ENCODE assay signal across 9 mouse cellular contexts in the genomic region with DNA sequence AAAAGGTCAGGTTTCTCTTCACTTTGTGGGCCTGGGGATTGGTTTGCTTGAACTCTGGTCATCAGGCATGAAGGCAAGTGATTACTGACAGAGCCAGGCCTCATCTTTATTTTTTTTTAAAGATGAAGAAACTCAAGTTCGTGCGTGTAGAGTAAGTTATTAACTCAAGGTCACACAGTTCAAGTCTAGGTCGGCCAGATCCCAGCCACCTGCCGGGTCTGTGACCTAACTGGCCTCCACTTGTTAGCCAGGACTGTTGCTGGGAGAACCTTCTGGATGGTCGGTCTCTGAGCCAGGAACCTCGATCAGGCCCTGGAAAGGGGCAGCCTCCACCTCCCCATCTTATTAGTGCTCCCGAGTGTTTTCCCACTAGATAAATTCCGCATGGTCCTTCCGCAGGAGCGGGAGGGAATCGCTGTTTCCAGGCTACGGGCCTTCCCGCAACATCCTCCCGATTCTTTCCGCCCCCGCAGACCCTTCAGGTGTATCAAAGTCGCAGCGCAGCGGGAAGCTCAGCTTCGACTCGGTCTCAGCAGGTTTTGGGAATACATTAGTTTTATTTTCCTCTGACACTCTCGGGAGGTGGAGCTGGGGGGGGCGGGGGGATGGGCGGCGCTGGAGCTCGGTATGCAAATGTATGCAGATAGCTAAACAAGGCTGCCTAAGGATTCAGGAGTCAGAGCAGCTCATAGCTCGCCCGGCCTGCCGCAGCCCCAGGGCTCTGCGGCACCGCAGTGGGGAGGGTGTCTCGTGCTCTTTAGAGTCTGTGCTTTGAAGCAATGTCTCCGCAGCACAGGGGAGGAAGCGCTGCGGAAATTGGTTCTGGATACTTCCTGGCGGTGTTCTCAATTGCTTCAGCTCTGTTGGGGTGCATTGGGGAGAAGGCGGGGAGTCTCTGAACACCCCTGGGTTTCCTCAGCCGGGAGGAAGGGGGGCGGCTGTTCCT. TPM values are rescaled to one million over a fixed set of nuclear protein-coding genes. Genes with fewer than 3 reads are reported as not detected.
DNase-seq lines count a peak whose midpoint lies in the region; ATAC-seq and TF ChIP-seq lines count a peak whose summit lies in the region.
"Had no signal": no experiment of that assay in that cellular context is flagged by ENCODE, and none has a peak within 500 bp of the region (broad histone marks: within the 10 kb centered on the region; RNA-seq: fewer than 3 reads in every experiment).

No protein-coding gene starts in this region.

- peak; percentile 58 for DNase-seq in layer of hippocampus, adult 11-12 months (ENCODE audit: low spot score)
- no peak for DNase-seq in layer of hippocampus, adult 9-10 months (ENCODE audit: low spot score)
- peak; percentile 82 for DNase-seq in cerebellum, adult 9-10 months
- DNase-seq in frontal cortex, postnatal 25 days (ENCODE audit: low spot score in 2 of 2) = peak; percentile 45 to 47
- DNase-seq in kidney, adult 9 months = peak; percentile 56
- DNase-seq in liver, adult 2 months (ENCODE audit: extremely low read depth, low read depth, low spot score) = peak; percentile 56
- no peak for DNase-seq in urinary bladder, postnatal 14 days (ENCODE audit: low spot score)

- H3K27me3 ChIP-seq in liver, adult 2 months (ENCODE audit: control insufficient read depth, insufficient read depth, low read length) = peaks cover 6% of the 10 kb centered on the region; the same call in 1 of the 2 replicates
- peaks cover 53% of the 10 kb centered on the region for H3K27me3 ChIP-seq in neural tube, embryonic 12.5 days (replicated peaks)
- H3K27me3 ChIP-seq: Patski had no signal

- no peaks in the 10 kb centered on the region for H3K9me3 ChIP-seq in neural tube, embryonic 12.5 days

- peak; percentile 89 for ATAC-seq in neural tube, embryonic 12.5 days (ENCODE audit: low FRiP score, low read depth)
- ATAC-seq: Patski had no signal

- 7% methylated on average over 39 of the region's 39 CpGs for WGBS in liver, adult 2 months
- WGBS in neural tube, embryonic 12.5 days = 3% methylated on average over 39 of the region's 39 CpGs

- TF ChIP-seq CTCF in liver, adult 2 months (IDR thresholded peaks at IDR 0.05; ENCODE audit: low read depth, low read length) = no peak

- TF ChIP-seq POLR2A in liver, adult 2 months (IDR thresholded peaks at IDR 0.05; ENCODE audit: extremely low read depth, insufficient read depth, low read length) = no peak

- H3K9ac ChIP-seq in liver, adult 2 months (ENCODE audit: low read depth, low read length) = no peak overlapping the region
- peak overlapping the region; percentile 38 for H3K9ac ChIP-seq in neural tube, embryonic 12.5 days

- H3K4me1 ChIP-seq in liver, adult 2 months (ENCODE audit: control insufficient read depth, insufficient read depth, low read length) = peaks cover 3% of the 10 kb centered on the region
- H3K4me1 ChIP-seq in neural tube, embryonic 12.5 days = peaks cover 28% of the 10 kb centered on the region

- no peak overlapping the region for H3K27ac ChIP-seq in liver, adult 2 months (replicated peaks; ENCODE audit: insufficient read depth, low read depth, low read length)
- 0 out of 2 replicates have a peak overlapping the region, but pooled peaks have one; percentile 34 for H3K27ac ChIP-seq in neural tube, embryonic 12.5 days

- no peaks in the 10 kb centered on the region for H3K36me3 ChIP-seq in liver, adult 2 months (ENCODE audit: control insufficient read depth, insufficient read depth, low read length)
- no peaks in the 10 kb centered on the region for H3K36me3 ChIP-seq in neural tube, embryonic 12.5 days

- no peaks in the 10 kb centered on the region for H3K79me2 ChIP-seq in liver, adult 2 months (ENCODE audit: control insufficient read depth, insufficient read depth, low read length)

- peak overlapping the region; percentile 40 for H3K4me3 ChIP-seq in liver, adult 2 months (ENCODE audit: insufficient read depth, low read depth, low read length)
- H3K4me3 ChIP-seq in neural tube, embryonic 12.5 days = peak overlapping the region; percentile 26

- H3K4me2 ChIP-seq in neural tube, embryonic 12.5 days (replicated peaks) = peak overlapping the region; percentile 69

RNA-seq across cellular contexts. Expression of a gene that starts 2.2 kb away (rescaled TPM):
- total RNA-seq in liver, adult 2 months (2014; rRNA removed) = 0.20 and 0.65 TPM in 2 replicates
- 0.55 and 0.70 TPM in 2 replicates for polyA plus RNA-seq in liver, adult 2 months (2012; rRNA removed)
- polyA plus RNA-seq in neural tube, embryonic 12.5 days (2016; fragmentation: Nextera tagmentation; extraction: Ambion mirVana) = 5.0 TPM in 2 replicates

RNA-seq across cellular contexts. Expression of a gene that starts 22.2 kb away (rescaled TPM):
- 0.46 and 0.54 TPM in 2 replicates for total RNA-seq in liver, adult 2 months (2014; rRNA removed)
- 0.85 and 1.1 TPM in 2 replicates for polyA plus RNA-seq in liver, adult 2 months (2012; rRNA removed)
- polyA plus RNA-seq in neural tube, embryonic 12.5 days (2016; fragmentation: Nextera tagmentation; extraction: Ambion mirVana) = 12.7 and 13.9 TPM in 2 replicates

RNA-seq across cellular contexts. Expression of a gene that starts 26.9 kb away (rescaled TPM):
- total RNA-seq in liver, adult 2 months (2014; rRNA removed) = 2.4 and 4.0 TPM in 2 replicates
- 13.5 and 18.9 TPM in 2 replicates for polyA plus RNA-seq in liver, adult 2 months (2012; rRNA removed)
- polyA plus RNA-seq in neural tube, embryonic 12.5 days (2016; fragmentation: Nextera tagmentation; extraction: Ambion mirVana) = 14.5 and 17.2 TPM in 2 replicates

RNA-seq across cellular contexts. Expression of a gene that starts 59.3 kb away (rescaled TPM):
- total RNA-seq in liver, adult 2 months (2014; rRNA removed) = 9.1 and 12.9 TPM in 2 replicates
- polyA plus RNA-seq in liver, adult 2 months (2012; rRNA removed) = 20.2 and 21.3 TPM in 2 replicates
- 83.4 and 86.4 TPM in 2 replicates for polyA plus RNA-seq in neural tube, embryonic 12.5 days (2016; fragmentation: Nextera tagmentation; extraction: Ambion mirVana)

Comparison
In these comparisons a context has a peak if more than half of its experiments do, and no peak if none do; other contexts are left out.
1. DNase-seq: peak in layer of hippocampus, adult 11-12 months (single experiment), cerebellum, adult 9-10 months (single experiment), frontal cortex, postnatal 25 days (2 of 2), kidney, adult 9 months (single experiment) and liver, adult 2 months (single experiment); none in layer of hippocampus, adult 9-10 months (single experiment) and urinary bladder, postnatal 14 days (single experiment).